Mouse (Mus musculus) lung, postnatal 14 days (tissue): ENCODE results near the gene Ltbp3.
A peak's percentile ranks its signal among the peaks of the same experiment; 100 is the strongest.

ENCODE experiments used
- DNase-seq: peaks from one replicate; pipeline ENCODE4 v3.0.0; 2021

Ltbp3 gene

GRCm38 (mm10) chr19:5756321-5756985, 15.7 kb downstream of the Ltbp3 start:
- no peak for DNase-seq

GRCm38 (mm10) chr19:5756991-5757636, 16.4 kb downstream of the Ltbp3 start:
- no peak for DNase-seq

- no peak for DNase-seq
Measured at GRCm38 (mm10) chr19:5758878-5759403, 18.2 kb downstream of the Ltbp3 start.

- no peak for DNase-seq
Measured at GRCm38 (mm10) chr19:5763163-5763562, 22.5 kb downstream of the Ltbp3 start.

- DNase-seq: no peak
Measured at GRCm38 (mm10) chr19:5767271-5767670, 26.6 kb downstream of the Ltbp3 start.

- DNase-seq: no peak
Measured at GRCm38 (mm10) chr19:5770311-5770710, 29.6 kb downstream of the Ltbp3 start.

- peak; percentile 96 for DNase-seq
Measured at GRCm38 (mm10) chr19:5770925-5771860, 30.5 kb downstream of the Ltbp3 start, which contains the start of gene Scyl1. Gene Scyl1, minus strand, starts transcription at chr19:5771419.

- DNase-seq: no peak
Measured at GRCm38 (mm10) chr19:5777387-5778032, 36.8 kb downstream of the Ltbp3 start.

- no peak for DNase-seq
Measured at GRCm38 (mm10) chr19:5778312-5778711, 37.6 kb downstream of the Ltbp3 start.

GRCm38 (mm10) chr19:5780203-5780602, 39.5 kb downstream of the Ltbp3 start:
- peak; percentile 68 for DNase-seq

- DNase-seq: peak; percentile 49
Measured at GRCm38 (mm10) chr19:5781532-5781931, 40.8 kb downstream of the Ltbp3 start.

- DNase-seq: no peak
Measured at GRCm38 (mm10) chr19:5782121-5782520, 41.4 kb downstream of the Ltbp3 start.

- DNase-seq: no peak
Measured at GRCm38 (mm10) chr19:5784958-5785577, 44.4 kb downstream of the Ltbp3 start.

GRCm38 (mm10) chr19:5786441-5787114, 45.9 kb downstream of the Ltbp3 start:
- peak; percentile 91 for DNase-seq

- peak; percentile 91 for DNase-seq
Measured at GRCm38 (mm10) chr19:5787128-5787635, 46.5 kb downstream of the Ltbp3 start.

- DNase-seq: no peak
Measured at GRCm38 (mm10) chr19:5787920-5788319, 47.2 kb downstream of the Ltbp3 start.

GRCm38 (mm10) chr19:5788620-5789019, 47.9 kb downstream of the Ltbp3 start:
- DNase-seq: no peak

GRCm38 (mm10) chr19:5789066-5789465, 48.4 kb downstream of the Ltbp3 start:
- DNase-seq: no peak

- DNase-seq: no peak
Measured at GRCm38 (mm10) chr19:5791329-5791728, 50.6 kb downstream of the Ltbp3 start.

- DNase-seq: peak; percentile 69
Measured at GRCm38 (mm10) chr19:5793116-5793515, 52.4 kb downstream of the Ltbp3 start.
